Mouse (Mus musculus): ENCODE measurements at regions not wholly inside any gene's neighbourhood (a gene's known extent, or its start where the extent isn't known, plus 50 kb on each side); places are given as distances from the start of the nearest gene placed in this dataset.

DNA sequence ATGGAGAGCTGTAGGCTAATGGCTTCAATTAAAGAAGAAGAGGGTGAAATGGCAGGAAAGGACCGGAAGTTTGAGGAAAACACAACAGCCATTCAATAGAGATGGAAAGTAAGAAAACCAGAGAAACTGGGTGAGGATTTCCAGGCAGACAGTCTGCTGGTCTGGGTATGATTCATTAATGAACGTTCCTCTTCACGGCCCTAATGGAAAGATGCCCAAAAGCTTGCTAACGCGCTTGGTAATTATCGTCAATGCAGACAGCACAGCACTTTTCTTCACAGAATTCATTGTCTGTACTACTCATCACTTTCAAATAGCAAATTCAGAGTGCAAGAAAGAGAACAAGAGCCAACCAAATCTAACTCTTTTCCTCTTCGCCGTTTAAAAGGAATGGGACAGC is 60.3 kb downstream of the Ing2 start:
- ChIA-PET POLR2A (no interaction called here), CTCF (no interaction called here)

DNA sequence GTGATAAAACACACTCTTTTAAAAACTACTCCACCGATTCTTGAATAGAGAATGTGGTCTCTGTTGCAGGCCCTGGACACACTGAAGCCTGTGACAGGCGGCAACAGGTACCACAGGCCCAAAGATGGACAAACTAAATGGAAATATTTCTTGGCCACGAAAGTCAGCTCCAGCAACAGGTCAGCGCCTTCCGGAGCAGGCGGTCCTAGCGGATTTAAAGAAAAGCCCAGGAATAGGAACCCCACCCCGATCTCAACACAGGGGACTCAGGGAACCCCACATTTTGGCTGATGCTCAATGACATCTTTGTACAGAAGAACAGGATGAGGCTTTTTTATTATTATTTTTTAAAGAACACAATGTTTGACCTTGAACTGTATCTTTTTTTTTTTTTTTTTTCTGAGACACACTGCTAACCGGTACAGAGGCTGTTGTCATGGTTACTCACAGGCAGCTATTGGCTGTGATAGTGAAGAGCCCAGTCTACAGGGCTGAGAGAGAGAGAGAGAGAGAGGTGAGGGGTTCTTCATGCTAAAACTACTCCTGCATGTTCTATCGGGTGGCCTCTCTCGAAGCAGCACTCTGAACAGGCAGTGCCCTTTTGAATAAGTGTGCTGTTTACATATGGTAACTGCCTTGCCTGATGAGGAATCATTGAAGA is 63.5 kb downstream of the Ing2 start:
- POLR2A ChIA-PET: interaction anchor here in 1 of 4 experiments (0.7 kb wide), 1 partner anchor 73 kb away, joined by 3 read pairs; no protein-coding TSS in a partner anchor

DNA sequence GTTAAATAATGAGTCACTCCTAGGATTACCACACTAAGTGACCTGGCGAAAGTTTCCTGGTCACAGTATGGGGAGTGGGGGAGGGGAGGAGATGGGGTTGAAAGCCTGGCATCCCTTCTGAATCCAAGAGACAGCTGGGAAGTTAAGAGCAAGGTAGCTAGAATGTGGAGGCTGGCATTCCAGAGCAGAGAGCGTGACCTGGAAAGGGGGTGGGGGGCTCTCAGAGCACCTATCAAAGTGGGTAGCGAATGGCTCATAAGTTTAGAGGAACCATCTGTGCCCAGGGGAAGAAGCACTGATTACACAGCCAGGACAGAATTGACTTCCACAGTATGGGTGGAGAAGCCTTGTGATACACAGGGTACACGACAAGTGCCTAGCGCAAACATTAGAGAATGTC is 65.4 kb downstream of the Ing2 start:
- ChIA-PET POLR2A (interaction anchor here in 2 of 4 experiments (0.5 to 1.4 kb wide), 2 partner anchors 16 to 66 kb away, joined by 3 to 5 read pairs; partner anchors contain the start of gene Ing2 (in 1 of the 2)), CTCF (no interaction called here)

More for the DNA sequence above, 63.5 kb downstream of the Ing2 start:
- CTCF ChIA-PET: no interaction called here

DNA sequence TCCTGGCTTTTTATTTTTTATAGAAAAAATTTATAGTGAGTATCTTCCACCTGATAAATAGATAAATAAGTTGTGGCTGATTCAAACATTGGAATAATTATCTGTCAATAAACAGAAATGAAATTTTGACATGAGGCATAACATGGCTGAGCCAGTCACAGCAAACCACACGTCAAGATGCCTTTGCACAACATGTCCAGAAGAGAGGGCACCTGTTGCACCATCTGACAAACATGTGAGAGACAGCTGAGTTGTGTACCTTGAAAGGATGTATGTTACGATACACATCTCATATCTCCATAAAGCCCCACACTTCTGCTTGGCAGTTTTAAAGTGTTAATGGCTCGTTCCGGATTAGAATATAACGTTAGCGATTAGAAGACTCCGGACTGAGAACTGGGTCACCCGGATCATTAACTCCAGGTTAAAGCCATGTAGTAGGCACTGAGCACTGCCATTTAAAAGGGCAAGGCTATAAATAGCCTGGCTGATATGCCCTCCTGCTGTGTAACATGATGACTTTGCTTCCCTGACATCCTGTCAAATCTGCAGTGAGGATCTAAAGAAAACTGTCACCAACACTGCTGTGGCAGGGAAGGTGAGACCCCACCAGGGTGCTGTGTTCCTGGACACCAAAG is 70.9 kb downstream of the Rwdd4a start:
- POLR2A ChIA-PET: no interaction called here
- CTCF ChIA-PET: no interaction called here
